Mouse (Mus musculus) liver, adult 2 months (tissue): ENCODE measurements around the gene Olfr406.

Experiments
- CTCF ChIP-seq: fragments of 200-500 bp; IDR thresholded peaks from 2 replicates; pipeline ENCODE4 v1.5.1; 2011; ENCODE audit warnings: low read depth, low read length, control low read depth
- POLR2A ChIP-seq: fragments of 200-500 bp; IDR thresholded peaks from 2 replicates; pipeline ENCODE4 v1.6.1; 2011; ENCODE audit warnings: low read length, control low read depth; ENCODE audit not compliant: insufficient read depth; ENCODE audit errors: extremely low read depth

DNA sequence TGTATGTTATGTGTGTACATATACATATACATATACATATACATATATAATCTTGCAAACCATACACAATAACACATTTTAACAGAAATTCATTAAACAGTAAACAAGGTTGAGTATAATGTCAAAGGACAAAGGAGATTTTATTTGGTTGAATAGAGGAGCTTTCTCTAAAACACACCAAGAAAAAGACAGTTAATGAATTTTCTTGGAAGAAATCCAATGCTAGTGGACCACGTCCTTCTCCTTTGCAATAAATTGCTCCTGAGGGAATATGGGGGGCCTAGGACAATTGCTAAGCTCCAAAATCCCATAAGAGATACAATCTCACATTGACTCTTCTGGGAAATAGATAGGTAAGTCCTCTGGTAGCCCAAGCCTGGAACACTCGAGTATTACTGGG lies at the start of gene Olfr406:
- no peak for TF ChIP-seq CTCF
- no peak for TF ChIP-seq POLR2A
